Mouse (Mus musculus) CH12.LX (cell line): ENCODE measurements at regions not wholly inside any gene's neighbourhood (a gene's known extent, or its start where the extent isn't known, plus 50 kb on each side); places are given as distances from the start of the nearest gene placed in this dataset.

Source experiments
- DNase-seq: peaks from one replicate; pipeline ENCODE4 v3.0.0-alpha.2; 2013; ENCODE audit errors: extremely low read depth
- H3K27ac ChIP-seq: 2 replicates; pipeline ENCODE4 v1.5.1; 2012; ENCODE audit warnings: low read depth, mild to moderate bottlenecking, control low read depth, moderate library complexity; ENCODE audit not compliant: insufficient read depth
- H3K27me3 ChIP-seq: replicated peaks from 2 replicates; pipeline ENCODE3; 2012; ENCODE audit warnings: inconsistent platforms
- H3K36me3 ChIP-seq, 2 experiments: replicated peaks in 1 of 2; 2 replicates each; pipeline versions ENCODE3 to v1.6.1; 2012; ENCODE audit warnings: inconsistent platforms in 1 of 2, low read length in 1 of 2, mild to moderate bottlenecking in 1 of 2, mixed read lengths in 1 of 2, moderate library complexity in 1 of 2; ENCODE audit not compliant: control insufficient read depth in 1 of 2, insufficient read depth in 1 of 2
- H3K4me1 ChIP-seq, 2 experiments: 2 replicates each; pipeline ENCODE4 v1.6.1; 2012; ENCODE audit warnings: inconsistent platforms in 1 of 2, moderate library complexity in 1 of 2; ENCODE audit not compliant: insufficient read depth in 2 of 2, control insufficient read depth in 1 of 2
- H3K4me2 ChIP-seq: 2 replicates; pipeline ENCODE4 v1.6.1; 2012; ENCODE audit warnings: low read depth, mild to moderate bottlenecking, control low read depth; ENCODE audit not compliant: poor library complexity, insufficient read depth, severe bottlenecking
- H3K4me3 ChIP-seq, 3 experiments: fragments of 150-350 bp in 1 of 3; sonication (generic) in 1 of 3; replicated peaks in 1 of 3; 2 replicates each; pipeline versions ENCODE3 to v1.5.1; 2011 to 2012; ENCODE audit warnings: low read depth in 2 of 3, low read length in 2 of 3, mild to moderate bottlenecking in 2 of 3, moderate library complexity in 2 of 3, control low read depth in 1 of 3, improper control_type of control experiment in 1 of 3, inconsistent platforms in 1 of 3, mixed read lengths in 1 of 3; ENCODE audit not compliant: poor library complexity in 1 of 3
- H3K79me2 ChIP-seq: replicated peaks from 2 replicates; pipeline ENCODE4 v1.6.1; 2012; ENCODE audit warnings: mild to moderate bottlenecking, moderate library complexity; ENCODE audit not compliant: control insufficient read depth, poor library complexity, insufficient read depth, severe bottlenecking; ENCODE audit errors: extremely low read depth
- H3K9ac ChIP-seq: 2 replicates; pipeline ENCODE4 v1.6.1; 2012; ENCODE audit warnings: low read depth, mild to moderate bottlenecking, control low read depth, moderate library complexity; ENCODE audit not compliant: insufficient read depth
- H3K9me3 ChIP-seq: replicated peaks from 2 replicates; pipeline ENCODE3; 2012; ENCODE audit warnings: low read length, inconsistent platforms, mixed read lengths
- CHD2 ChIP-seq: IDR thresholded peaks from 2 replicates; pipeline ENCODE4 v1.6.1; 2011; ENCODE audit warnings: low read length, improper control_type of control experiment
- CTCF ChIP-seq, 2 experiments: IDR thresholded peaks in 1 of 2; conservative IDR thresholded peaks in 1 of 2; 2 replicates each; pipeline ENCODE4 v1.5.1; 2011 to 2012; ENCODE audit warnings: low read depth in 2 of 2, low read length in 2 of 2, improper control_type of control experiment in 1 of 2, inconsistent platforms in 1 of 2, mild to moderate bottlenecking in 1 of 2, moderate library complexity in 1 of 2
- EP300 ChIP-seq: IDR thresholded peaks from 2 replicates; pipeline ENCODE4 v1.6.1; 2011; ENCODE audit warnings: low read length, improper control_type of control experiment
- HCFC1 ChIP-seq: IDR thresholded peaks from 2 replicates; pipeline ENCODE4 v1.6.1; 2012; ENCODE audit warnings: low read depth, mild to moderate bottlenecking, inconsistent platforms, low read length, improper control_type of control experiment
- IRF4 ChIP-seq: IDR thresholded peaks from 2 replicates; pipeline ENCODE4 v1.6.1; 2014; ENCODE audit warnings: low read depth, mild to moderate bottlenecking, inconsistent platforms, low read length, improper control_type of control experiment
- KAT2A ChIP-seq: IDR thresholded peaks from 2 replicates; pipeline ENCODE4 v1.6.1; 2012; ENCODE audit warnings: low read length, improper control_type of control experiment, inconsistent platforms; ENCODE audit not compliant: insufficient replicate concordance
- MAFK ChIP-seq: IDR thresholded peaks from 2 replicates; pipeline ENCODE4 v1.6.1; 2011; ENCODE audit warnings: low read length, improper control_type of control experiment; ENCODE audit not compliant: insufficient replicate concordance
- MAX ChIP-seq: IDR thresholded peaks from 2 replicates; pipeline ENCODE4 v1.6.1; 2011; ENCODE audit warnings: low read length, improper control_type of control experiment
- MEF2A ChIP-seq: IDR thresholded peaks from 2 replicates; pipeline ENCODE4 v1.6.1; 2014; ENCODE audit warnings: low read depth, mild to moderate bottlenecking, inconsistent platforms, low read length, improper control_type of control experiment, borderline replicate concordance
- MYC ChIP-seq: IDR thresholded peaks from 2 replicates; pipeline ENCODE4 v1.6.1; 2011; ENCODE audit warnings: low read depth, mild to moderate bottlenecking, improper control_type of control experiment, low read length
- NELFE ChIP-seq: IDR thresholded peaks from 2 replicates; pipeline ENCODE4 v1.6.1; 2011; ENCODE audit warnings: low read depth, low read length, improper control_type of control experiment
- POLR2A ChIP-seq: IDR thresholded peaks from 2 replicates; pipeline ENCODE4 v1.6.1; 2011; ENCODE audit warnings: low read depth, mild to moderate bottlenecking, improper control_type of control experiment, low read length
- RAD21 ChIP-seq: IDR thresholded peaks from 2 replicates; pipeline ENCODE4 v1.6.1; 2011; ENCODE audit warnings: low read depth, mild to moderate bottlenecking, low read length, improper control_type of control experiment, moderate library complexity
- RCOR1 ChIP-seq: conservative IDR thresholded peaks from 2 replicates; pipeline ENCODE4 v1.6.1; 2012; ENCODE audit warnings: low read depth, mild to moderate bottlenecking, inconsistent platforms, low read length, improper control_type of control experiment
- SMC3 ChIP-seq: IDR thresholded peaks from 2 replicates; pipeline ENCODE4 v1.6.1; 2011; ENCODE audit warnings: low read depth, low read length, improper control_type of control experiment
- USF1 ChIP-seq: IDR thresholded peaks from 2 replicates; pipeline ENCODE4 v1.6.1; 2014; ENCODE audit warnings: low read depth, mild to moderate bottlenecking, inconsistent platforms, low read length, improper control_type of control experiment
- USF2 ChIP-seq: conservative IDR thresholded peaks from 2 replicates; pipeline ENCODE4 v1.6.1; 2011; ENCODE audit warnings: low read depth, low read length, improper control_type of control experiment
- ZC3H11A ChIP-seq: IDR thresholded peaks from 2 replicates; pipeline ENCODE4 v1.6.1; 2012; ENCODE audit warnings: low read depth, mild to moderate bottlenecking, inconsistent platforms, low read length, improper control_type of control experiment
- ZKSCAN1 ChIP-seq: IDR thresholded peaks from 2 replicates; pipeline ENCODE4 v1.6.1; 2012; ENCODE audit warnings: low read depth, inconsistent platforms, low read length, improper control_type of control experiment, borderline replicate concordance
- ZNF384 ChIP-seq: IDR thresholded peaks from 2 replicates; pipeline ENCODE4 v1.6.1; 2012; ENCODE audit warnings: low read depth, low read length, improper control_type of control experiment, inconsistent platforms
- dilution Hi-C: fragments of 300-500 bp; cut with MboI; formaldehyde crosslinking; loops from 2 replicates; pipeline ENCODE4 v1.14.3; 2020; ENCODE audit warnings: low sequenced_read_pairs; ENCODE audit not compliant: extremely low pct_unique_long_range_greater_than_20kb, extremely low pct_ligation_motif_present
- in situ Hi-C: fragments of 300-500 bp; cut with MboI; formaldehyde crosslinking; loops from 3 replicates; pipeline ENCODE4 v1.14.3; 2019; ENCODE audit warnings: low sequenced_read_pairs, low pct_ligation_motif_present, low pct_unique_long_range_greater_than_20kb, mixed read lengths

- no peaks in the 10 kb centered on the region for H3K27me3 ChIP-seq
- no peak overlapping the region for H3K4me3 ChIP-seq
- H3K9me3 ChIP-seq = peaks cover 47% of the 10 kb centered on the region
- TF ChIP-seq RAD21 = peak; percentile 76
- peak; percentile 97 for TF ChIP-seq ZNF384
- peak; percentile 36 to 59; a peak in 3 of 4 replicates for TF ChIP-seq CTCF (conservative IDR thresholded peaks at IDR 0.05 in 1 of 2, IDR thresholded peaks at IDR 0.05 in 1 of 2; ENCODE audit: low read depth in 2 of 2, low read length in 2 of 2)
- peak; percentile 45 for TF ChIP-seq SMC3
- no peak for TF ChIP-seq MAX
- no peak for TF ChIP-seq EP300
- TF ChIP-seq ZKSCAN1 = no peak
- TF ChIP-seq, all 38 proteins: peak for 4
- Histone ChIP-seq H3K4me1 (no peaks in the 10 kb centered on the region), H3K36me3 (no peaks in the 10 kb centered on the region), H3K27ac (no peak overlapping the region), H3K79me2 (no peaks in the 10 kb centered on the region), H3K9ac (no peak overlapping the region), H3K4me2 (no peak overlapping the region)
- in situ Hi-C loops (loop anchor here (25.0 kb wide), 1 partner anchor 1112 kb away; no protein-coding TSS in a partner anchor), dilution Hi-C loops (no loop called here)
- peak; percentile 2 for DNase-seq
Measured at GRCm38 (mm10) chr16:76899083-76899482, 114.4 kb upstream of the Usp25 start.

- in situ Hi-C loops (loop anchor here (25.0 kb wide), 1 partner anchor 1109 kb away; no protein-coding TSS in a partner anchor), dilution Hi-C loops (no loop called here)
Measured at GRCm38 (mm10) chr16:76896305-76896704, 117.2 kb upstream of the Usp25 start.

GRCm38 (mm10) chr16:76895781-76896180 lies 117.7 kb upstream of the Usp25 start:
- Histone ChIP-seq H3K9me3 (peaks cover 46% of the 10 kb centered on the region), H3K4me3 (no peak overlapping the region)

More at GRCm38 (mm10) chr16:76896305-76896704, 117.2 kb upstream of the Usp25 start:
- no peak overlapping the region for H3K27ac ChIP-seq
- no peak for TF ChIP-seq ZC3H11A
- no peak for TF ChIP-seq RCOR1
- TF ChIP-seq MEF2A = no peak
- TF ChIP-seq USF1 = no peak
- TF ChIP-seq NELFE = no peak
- TF ChIP-seq USF2 = no peak
- no peak for TF ChIP-seq KAT2A
- TF ChIP-seq HCFC1 = no peak
- no peak for TF ChIP-seq POLR2A
- no peak for TF ChIP-seq MAFK
- TF ChIP-seq IRF4 = no peak
- no peak for TF ChIP-seq CHD2
- H3K4me3 ChIP-seq = no peak overlapping the region
- no peaks in the 10 kb centered on the region for H3K79me2 ChIP-seq
- no peak overlapping the region for H3K4me2 ChIP-seq
- no peaks in the 10 kb centered on the region for H3K4me1 ChIP-seq
- DNase-seq = no peak
- H3K36me3 ChIP-seq = no peaks in the 10 kb centered on the region
- H3K9me3 ChIP-seq = peaks cover 50% of the 10 kb centered on the region
- no peak overlapping the region for H3K9ac ChIP-seq
- H3K27me3 ChIP-seq = no peaks in the 10 kb centered on the region

More at GRCm38 (mm10) chr16:76895781-76896180, 117.7 kb upstream of the Usp25 start:
- Histone ChIP-seq H3K4me2 (no peak overlapping the region), H3K4me1 (no peaks in the 10 kb centered on the region), H3K27ac (no peak overlapping the region), H3K79me2 (no peaks in the 10 kb centered on the region), H3K9ac (no peak overlapping the region), H3K36me3 (no peaks in the 10 kb centered on the region), H3K27me3 (no peaks in the 10 kb centered on the region)
- no peak for DNase-seq
- no peak for TF ChIP-seq MYC
- no peak for TF ChIP-seq ZC3H11A
- TF ChIP-seq USF1 = no peak
- TF ChIP-seq RAD21 = no peak
- dilution Hi-C loops = no loop called here
- in situ Hi-C loops = loop anchor here (25.0 kb wide), 1 partner anchor 1108 kb away; no protein-coding TSS in a partner anchor
